Mouse (Mus musculus) neural tube, embryonic 15.5 days (tissue): Measurements from ENCODE around the gene Kctd17. TPM values are rescaled to one million over a fixed set of nuclear protein-coding genes. Genes with fewer than 3 reads are reported as not detected.

Experiments used
- polyA plus RNA-seq: library from polyadenylated mRNA; unstranded; fragments of >200 nt; fragmentation: Nextera tagmentation; extraction: Ambion mirVana; gene quantifications from 2 replicates; pipeline ENCODE4 v1.2.1, GENCODE M21; 2015

The Kctd17 gene
- polyA plus RNA-seq, 1 experiment from 2014 or later: 158 TPM

Other genes with a start within 250 kb of the Kctd17 start
- 4.4 and 5.0 TPM in 2 replicates for gene Pvalb, start 222.2 kb upstream of the Kctd17 start, polyA plus RNA-seq
- gene Ncf4, start 183.8 kb upstream of the Kctd17 start, polyA plus RNA-seq: 1.6 and 4.2 TPM in 2 replicates
- gene Csf2rb2, start 122.8 kb upstream of the Kctd17 start, polyA plus RNA-seq: 0.10 and 0.38 TPM in 2 replicates
- 0.92 and 1.3 TPM in 2 replicates for gene Csf2rb, start 102.8 kb upstream of the Kctd17 start, polyA plus RNA-seq
- gene Tex33, start 32.7 kb upstream of the Kctd17 start, polyA plus RNA-seq: not detected in 2 replicates
- 16.9 and 37.0 TPM in 2 replicates for gene Tst, start 22.7 kb upstream of the Kctd17 start, polyA plus RNA-seq
- 3.2 and 3.8 TPM in 2 replicates for gene Mpst, start 22.1 kb upstream of the Kctd17 start, polyA plus RNA-seq
- 0.05 and 0.69 TPM in 2 replicates for gene Tmprss6, start 40.1 kb downstream of the Kctd17 start, polyA plus RNA-seq
- gene Il2rb, start 66.7 kb downstream of the Kctd17 start, polyA plus RNA-seq: 0.12 and 2.8 TPM in 2 replicates
- 7.7 and 12.9 TPM in 2 replicates for gene C1qtnf6, start 102.9 kb downstream of the Kctd17 start, polyA plus RNA-seq
- gene Sstr3, start 116.1 kb downstream of the Kctd17 start, polyA plus RNA-seq: 0.50 and 0.57 TPM in 2 replicates
- gene Rac2, start 144.2 kb downstream of the Kctd17 start, polyA plus RNA-seq: 6.7 and 77.0 TPM in 2 replicates
- 7.3 and 13.2 TPM in 2 replicates for gene Cyth4, start 168.5 kb downstream of the Kctd17 start, polyA plus RNA-seq